Mouse (Mus musculus) adrenal gland, adult 8-10 months (tissue): ENCODE data around the gene Col6a2. TPM values are rescaled to one million over a fixed set of nuclear protein-coding genes. Genes with fewer than 3 reads are reported as not detected.

Experiments used
- DNase-seq: peaks from one replicate; pipeline ENCODE4 v3.0.0; 2022
- total RNA-seq, 4 experiments: library from RNA; stranded (reverse); gene quantifications; 2 replicates each; pipeline ENCODE4 v1.2.4; 2022

Col6a2 gene
- total RNA-seq, 4 experiments from 2014 or later = 18.2 to 48.1 (median 25.2) TPM

- no peak for DNase-seq
Observed at GRCm38 (mm10) chr10:76546566-76546965, 76.9 kb downstream of the Col6a2 start.

Other genes with a start within 250 kb of the Col6a2 start
- gene AC141477.1, start 183.2 kb downstream of the Col6a2 start, total RNA-seq = 1 to 10 TPM in 1 of 4 experiments, not detected in 3; 3.1 TPM
- gene Pcnt, start 180.8 kb downstream of the Col6a2 start, total RNA-seq = 10 to 100 TPM; 18.4 to 27.1 (median 20.3) TPM
- gene 2610028H24Rik, start 174.5 kb downstream of the Col6a2 start, total RNA-seq = not detected
- gene Mcm3ap, start 154.7 kb downstream of the Col6a2 start, total RNA-seq = 10 to 100 TPM; 32.2 to 46.7 (median 40.8) TPM
- gene Ybey, start 154.5 kb downstream of the Col6a2 start, total RNA-seq = 1 to 10 TPM; 2.9 to 5.0 (median 3.1) TPM
- 10 to 100 TPM; 44.7 to 82.5 (median 51.0) TPM for gene Lss, start 92.0 kb downstream of the Col6a2 start, total RNA-seq
- gene Spatc1l, start 61.4 kb downstream of the Col6a2 start, total RNA-seq = not detected
- under 1 TPM in 3 of 4 experiments, not detected in 1; 0.15 to 0.40 (median 0.32) TPM for gene Ftcd, start 48.0 kb downstream of the Col6a2 start, total RNA-seq
- gene Col6a1, start 102.5 kb upstream of the Col6a2 start, total RNA-seq = 100 to 1,000 TPM; 163 to 254 (median 213) TPM